Mouse (Mus musculus) neural tube, embryonic 13.5 days (tissue): ENCODE data around the gene Tchp. TPM values are rescaled to one million over a fixed set of nuclear protein-coding genes. Genes with fewer than 3 reads are reported as not detected.

Source experiments
- ATAC-seq: fragments of 200-750 bp; cut with Nextera tagmentation; 2 replicates; pipeline ENCODE4 v1.8.0; 2017; ENCODE audit warnings: low read depth, mild to moderate bottlenecking, moderate TSS enrichment, moderate library complexity
- H3K27ac ChIP-seq: fragments of 300-500 bp; sonication (generic); replicated peaks from 2 replicates; pipeline ENCODE4 v1.5.1; 2015; ENCODE audit warnings: moderate library complexity, mild to moderate bottlenecking, inconsistent platforms
- H3K27me3 ChIP-seq: fragments of 300-500 bp; sonication (generic); 2 replicates; pipeline ENCODE4 v1.6.1; 2015; ENCODE audit warnings: mild to moderate bottlenecking, inconsistent platforms
- H3K36me3 ChIP-seq: fragments of 300-500 bp; sonication (generic); 2 replicates; pipeline ENCODE4 v1.6.1; 2015; ENCODE audit warnings: mild to moderate bottlenecking, inconsistent platforms
- H3K4me1 ChIP-seq: fragments of 300-500 bp; sonication (generic); replicated peaks from 2 replicates; pipeline ENCODE4 v1.6.1; 2015; ENCODE audit warnings: inconsistent platforms
- H3K4me2 ChIP-seq: fragments of 300-500 bp; sonication (generic); 2 replicates; pipeline ENCODE4 v1.6.1; 2015; ENCODE audit warnings: inconsistent platforms, mild to moderate bottlenecking, moderate library complexity
- H3K4me3 ChIP-seq: fragments of 300-500 bp; sonication (generic); 2 replicates; pipeline ENCODE4 v1.5.1; 2015; ENCODE audit warnings: mild to moderate bottlenecking, inconsistent platforms
- H3K9ac ChIP-seq: fragments of 300-500 bp; sonication (generic); 2 replicates; pipeline ENCODE4 v1.6.1; 2015; ENCODE audit warnings: moderate library complexity, mild to moderate bottlenecking, inconsistent platforms
- H3K9me3 ChIP-seq: fragments of 300-500 bp; sonication (generic); 2 replicates; pipeline ENCODE4 v1.6.1; 2016; ENCODE audit warnings: inconsistent platforms
- WGBS: fragments of 180-500 bp; shearing (Covaris S2); methylation state at CpG from one replicate; pipeline ENCODE4 v1.1.7; 2015; 5-methylcytosine and 5-hydroxymethylcytosine counted together
- polyA plus RNA-seq: library from polyadenylated mRNA; unstranded; fragments of >200 nt; fragmentation: Nextera tagmentation; extraction: Ambion mirVana; gene quantifications from 2 replicates; pipeline ENCODE4 v1.2.1, GENCODE M21; 2015

Gene Tchp
- polyA plus RNA-seq, 1 experiment from 2014 or later = 18.3 TPM

DNA sequence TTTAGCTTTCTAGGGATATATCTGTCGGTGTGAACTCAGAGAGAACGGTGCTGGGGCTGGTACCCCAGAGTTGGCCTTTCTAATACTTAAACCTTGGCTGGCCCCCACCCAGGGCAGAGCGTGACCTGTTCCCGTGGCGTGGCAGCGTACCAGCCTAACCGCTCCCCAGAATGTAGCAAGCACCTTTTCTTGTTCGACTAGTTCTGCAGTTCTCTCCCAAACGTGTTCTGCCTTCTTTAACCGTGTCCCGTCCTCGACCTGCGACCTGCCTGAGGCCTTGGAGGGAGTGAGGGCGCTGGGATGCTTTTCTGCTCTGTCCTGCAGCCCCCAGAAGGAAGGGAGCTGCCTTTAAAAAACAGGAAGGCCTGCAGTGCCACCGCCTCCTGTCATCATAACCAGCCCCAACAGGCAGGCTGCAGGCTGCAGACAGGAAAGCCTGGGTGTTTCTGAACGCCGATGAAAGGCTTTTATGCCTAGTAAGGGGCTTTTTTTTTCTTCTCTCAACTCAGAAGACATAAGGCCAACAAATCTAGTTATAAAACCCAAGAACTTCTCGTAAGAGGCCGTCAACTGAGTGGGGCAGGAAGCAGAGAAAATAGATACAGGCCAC, 26.8 kb upstream of the Tchp start:
- H3K27ac ChIP-seq = 0 out of 2 replicates have a peak overlapping the region, but pooled peaks have one; percentile 29
- WGBS = 77% methylated on average over 19 of the region's 19 CpGs

DNA sequence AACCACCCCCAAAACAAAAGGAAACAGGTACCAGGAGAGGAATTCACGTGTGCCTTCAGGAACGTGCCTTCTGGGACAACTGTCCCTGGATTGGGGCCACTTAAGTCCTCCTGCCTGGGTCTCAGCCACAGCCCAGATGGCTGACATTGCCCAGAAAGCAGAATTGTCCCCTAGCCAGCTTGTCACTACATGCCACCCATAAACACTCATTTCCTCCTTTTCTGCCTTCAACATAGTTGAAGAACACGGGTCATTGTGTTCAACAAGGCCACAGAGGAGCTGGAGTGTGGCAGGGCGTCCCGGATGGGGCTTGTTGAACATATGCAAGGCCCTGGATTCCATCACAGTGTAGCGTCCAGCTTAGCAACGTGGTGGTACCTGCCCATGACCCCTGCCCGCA, 25.8 kb upstream of the Tchp start:
- ATAC-seq = no peak
- Histone ChIP-seq H3K36me3 (peaks cover 8% of the 10 kb centered on the region), H3K4me2 (no peak overlapping the region), H3K4me1 (peaks cover 46% of the 10 kb centered on the region), H3K9me3 (no peaks in the 10 kb centered on the region), H3K4me3 (no peak overlapping the region), H3K27me3 (no peaks in the 10 kb centered on the region), H3K9ac (no peak overlapping the region), H3K27ac (no peak overlapping the region)
- WGBS = 75% methylated on average over 8 of the region's 8 CpGs

More for the DNA sequence above, 26.8 kb upstream of the Tchp start:
- H3K4me1 ChIP-seq = peaks cover 46% of the 10 kb centered on the region
- H3K9ac ChIP-seq = no peak overlapping the region
- H3K36me3 ChIP-seq = peaks cover 16% of the 10 kb centered on the region
- H3K27me3 ChIP-seq = no peaks in the 10 kb centered on the region
- no peaks in the 10 kb centered on the region for H3K9me3 ChIP-seq
- ATAC-seq = no peak
- no peak overlapping the region for H3K4me3 ChIP-seq
- H3K4me2 ChIP-seq = no peak overlapping the region

- WGBS = 87% methylated on average over 5 of the region's 5 CpGs
- Histone ChIP-seq H3K27ac (no peak overlapping the region), H3K4me2 (no peak overlapping the region), H3K4me1 (peaks cover 52% of the 10 kb centered on the region), H3K27me3 (no peaks in the 10 kb centered on the region), H3K9ac (no peak overlapping the region), H3K36me3 (no peaks in the 10 kb centered on the region), H3K9me3 (no peaks in the 10 kb centered on the region), H3K4me3 (no peak overlapping the region)
- ATAC-seq = no peak
These were observed 21.6 kb upstream of the Tchp start for GRCm38 (mm10) chr5:114685986-114686385.

DNA sequence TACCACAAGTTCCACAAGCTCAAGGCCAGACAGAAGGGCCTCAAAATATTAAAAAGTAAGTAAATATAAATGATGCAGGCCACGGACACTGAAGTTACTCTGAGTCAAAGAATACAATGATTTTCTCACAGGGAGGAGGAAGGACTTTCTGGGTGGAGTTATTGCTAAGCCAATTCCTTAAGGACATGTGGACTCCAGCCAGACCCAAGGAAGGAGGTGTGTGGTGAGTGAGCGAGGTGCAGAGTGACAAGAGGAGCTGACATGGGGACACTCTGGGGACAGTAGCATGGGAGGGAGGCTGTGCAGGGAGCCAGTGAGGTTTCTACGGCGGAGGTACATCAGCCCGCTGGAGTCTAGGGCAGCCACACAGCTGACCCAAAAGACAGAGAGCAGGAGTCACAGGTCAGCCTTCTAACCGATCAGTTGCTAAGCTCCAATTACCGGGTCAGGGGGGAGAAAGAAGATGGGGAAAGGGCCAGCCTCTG, 20.8 kb upstream of the Tchp start:
- Histone ChIP-seq H3K4me3 (no peak overlapping the region), H3K27me3 (no peaks in the 10 kb centered on the region), H3K9me3 (no peaks in the 10 kb centered on the region), H3K4me2 (no peak overlapping the region), H3K9ac (no peak overlapping the region), H3K4me1 (peaks cover 54% of the 10 kb centered on the region), H3K27ac (no peak overlapping the region), H3K36me3 (no peaks in the 10 kb centered on the region)
- ATAC-seq = no peak
- 62% methylated on average over 7 of the region's 7 CpGs for WGBS

- H3K27ac ChIP-seq = no peak overlapping the region
- ATAC-seq = no peak
These were observed 19.7 kb upstream of the Tchp start for GRCm38 (mm10) chr5:114687901-114688300.

GRCm38 (mm10) chr5:114688703-114689102, 18.9 kb upstream of the Tchp start:
- Histone ChIP-seq H3K9me3 (no peaks in the 10 kb centered on the region), H3K4me1 (peaks cover 39% of the 10 kb centered on the region), H3K36me3 (no peaks in the 10 kb centered on the region), H3K4me3 (no peak overlapping the region), H3K4me2 (0 out of 2 replicates have a peak overlapping the region, but pooled peaks have one; percentile 90), H3K9ac (no peak overlapping the region), H3K27me3 (0 out of 2 replicates have a peak, but pooled peaks cover 3% of the 10 kb centered on the region), H3K27ac (no peak overlapping the region)
- ATAC-seq = no peak
- WGBS = 79% methylated on average over 13 of the region's 13 CpGs

More at GRCm38 (mm10) chr5:114687901-114688300, 19.7 kb upstream of the Tchp start:
- Histone ChIP-seq H3K4me3 (no peak overlapping the region), H3K27me3 (0 out of 2 replicates have a peak, but pooled peaks cover 2% of the 10 kb centered on the region), H3K4me2 (no peak overlapping the region), H3K9ac (no peak overlapping the region), H3K4me1 (peaks cover 46% of the 10 kb centered on the region), H3K36me3 (no peaks in the 10 kb centered on the region), H3K9me3 (no peaks in the 10 kb centered on the region)

DNA sequence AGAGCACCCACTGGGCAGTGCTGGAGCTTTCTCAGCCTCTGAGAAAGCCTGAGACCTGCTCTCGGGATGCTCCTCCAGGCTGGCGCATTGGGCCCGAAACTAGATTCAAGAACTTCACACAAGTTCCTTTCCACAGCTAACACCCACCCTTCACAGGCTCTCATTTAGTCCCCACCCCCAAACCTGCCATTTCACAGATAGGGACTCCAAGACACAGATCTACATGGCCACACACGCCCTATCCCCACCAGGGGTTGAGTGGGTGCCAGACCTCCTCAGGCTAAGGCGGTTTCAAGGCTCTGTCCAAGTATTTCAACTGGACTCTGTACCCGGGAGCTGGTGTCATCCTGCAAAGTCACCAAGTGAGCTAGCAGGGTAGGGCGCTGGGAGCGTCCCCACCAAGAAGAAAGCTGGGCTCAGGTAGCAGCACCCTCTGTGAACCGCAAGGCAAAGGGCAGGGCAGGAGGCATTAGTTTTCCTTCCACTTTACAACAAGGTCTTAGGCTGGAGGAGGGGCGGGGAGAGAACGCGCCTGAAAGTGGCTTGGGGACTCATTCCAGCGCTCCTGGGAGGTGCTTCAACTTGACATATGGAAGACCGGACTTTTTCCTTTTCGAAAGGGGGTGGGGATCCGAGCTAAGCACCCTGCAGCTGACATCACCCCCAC, 17.7 kb upstream of the Tchp start:
- ATAC-seq = 0 out of 2 replicates have a peak, but pooled peaks have one; percentile 5
- H3K4me2 ChIP-seq = peak overlapping the region; percentile 90
- 22% methylated on average over 16 of the region's 16 CpGs for WGBS
- peak overlapping the region; percentile 91 for H3K9ac ChIP-seq
- no peak overlapping the region for H3K27ac ChIP-seq
- no peaks in the 10 kb centered on the region for H3K36me3 ChIP-seq
- peaks cover 28% of the 10 kb centered on the region for H3K4me1 ChIP-seq
- H3K9me3 ChIP-seq = no peaks in the 10 kb centered on the region
- peak overlapping the region; percentile 82 for H3K4me3 ChIP-seq
- peaks cover 9% of the 10 kb centered on the region; the same call in 1 of the 2 replicates for H3K27me3 ChIP-seq

GRCm38 (mm10) chr5:114690633-114691567, 16.7 kb upstream of the Tchp start, which contains the start of gene Gltp:
Gene Gltp, minus strand, starts transcription at chr5:114690984.
- Histone ChIP-seq H3K9me3 (no peaks in the 10 kb centered on the region), H3K36me3 (no peaks in the 10 kb centered on the region), H3K27ac (no peak within 1 kb of the TSS), H3K4me1 (peaks cover 28% of the 10 kb centered on the region), H3K27me3 (peaks cover 9% of the 10 kb centered on the region; the same call in 1 of the 2 replicates), H3K9ac (peak within 1 kb of the TSS; percentile 91), H3K4me3 (peak within 1 kb of the TSS; percentile 82), H3K4me2 (peak within 1 kb of the TSS; percentile 90)
- peak; percentile 97 for ATAC-seq
- 5% methylated on average over 57 of the region's 75 CpGs for whole genome bisulfite sequencing

DNA sequence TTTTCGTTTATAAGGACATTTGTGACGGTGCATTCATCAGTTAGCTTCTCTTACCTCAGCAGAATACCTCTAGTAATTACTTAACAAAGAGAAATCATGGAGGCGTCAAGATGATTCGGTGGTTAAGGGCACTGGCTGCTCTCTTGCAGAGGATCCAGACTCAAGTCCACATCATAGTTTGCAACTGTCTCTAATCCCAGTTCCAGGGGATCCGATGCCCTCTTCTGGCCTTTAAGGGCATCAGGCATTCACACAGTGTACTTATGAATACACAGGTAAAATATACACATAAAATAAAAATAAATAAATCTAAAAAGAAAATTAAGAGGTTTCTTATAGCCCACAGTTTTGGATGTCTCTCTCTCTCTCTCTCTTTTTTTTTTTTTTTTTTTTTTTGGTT, 11.8 kb upstream of the Tchp start:
- H3K27ac ChIP-seq = no peak overlapping the region
- 75% methylated on average over 5 of the region's 5 CpGs for WGBS
- H3K9me3 ChIP-seq = no peaks in the 10 kb centered on the region
- H3K4me2 ChIP-seq = no peak overlapping the region
- H3K27me3 ChIP-seq = peaks cover 9% of the 10 kb centered on the region; the same call in 1 of the 2 replicates
- no peak for ATAC-seq
- H3K4me1 ChIP-seq = peaks cover 4% of the 10 kb centered on the region; the same call in 1 of the 2 replicates
- H3K9ac ChIP-seq = no peak overlapping the region
- H3K36me3 ChIP-seq = no peaks in the 10 kb centered on the region
- H3K4me3 ChIP-seq = no peak overlapping the region

DNA sequence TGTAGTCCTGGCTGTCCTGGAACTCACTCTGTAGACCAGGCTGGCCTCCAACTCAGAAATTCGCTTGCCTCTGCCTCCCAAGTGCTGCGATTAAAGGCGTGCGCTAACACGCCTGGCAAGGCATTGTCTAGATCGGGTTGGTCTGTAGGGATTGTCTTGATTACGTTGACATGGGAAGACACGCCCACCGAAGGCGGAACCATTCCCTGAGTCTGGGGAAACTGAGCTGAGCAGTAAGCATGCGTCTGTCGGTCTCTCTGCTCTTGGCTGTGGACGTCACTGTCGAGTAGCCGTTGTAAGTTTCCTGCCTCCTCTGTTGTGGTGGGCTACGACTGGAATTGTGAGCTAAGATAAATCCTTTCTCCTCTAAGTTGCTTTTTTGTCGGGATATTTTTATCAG, 10.6 kb upstream of the Tchp start:
- Histone ChIP-seq H3K36me3 (no peaks in the 10 kb centered on the region), H3K4me3 (no peak overlapping the region), H3K9me3 (no peaks in the 10 kb centered on the region), H3K9ac (no peak overlapping the region), H3K4me1 (no peaks in the 10 kb centered on the region), H3K27me3 (peaks cover 9% of the 10 kb centered on the region; the same call in 1 of the 2 replicates), H3K4me2 (no peak overlapping the region), H3K27ac (no peak overlapping the region)
- 85% methylated on average over 17 of the region's 17 CpGs for WGBS
- ATAC-seq = no peak

DNA sequence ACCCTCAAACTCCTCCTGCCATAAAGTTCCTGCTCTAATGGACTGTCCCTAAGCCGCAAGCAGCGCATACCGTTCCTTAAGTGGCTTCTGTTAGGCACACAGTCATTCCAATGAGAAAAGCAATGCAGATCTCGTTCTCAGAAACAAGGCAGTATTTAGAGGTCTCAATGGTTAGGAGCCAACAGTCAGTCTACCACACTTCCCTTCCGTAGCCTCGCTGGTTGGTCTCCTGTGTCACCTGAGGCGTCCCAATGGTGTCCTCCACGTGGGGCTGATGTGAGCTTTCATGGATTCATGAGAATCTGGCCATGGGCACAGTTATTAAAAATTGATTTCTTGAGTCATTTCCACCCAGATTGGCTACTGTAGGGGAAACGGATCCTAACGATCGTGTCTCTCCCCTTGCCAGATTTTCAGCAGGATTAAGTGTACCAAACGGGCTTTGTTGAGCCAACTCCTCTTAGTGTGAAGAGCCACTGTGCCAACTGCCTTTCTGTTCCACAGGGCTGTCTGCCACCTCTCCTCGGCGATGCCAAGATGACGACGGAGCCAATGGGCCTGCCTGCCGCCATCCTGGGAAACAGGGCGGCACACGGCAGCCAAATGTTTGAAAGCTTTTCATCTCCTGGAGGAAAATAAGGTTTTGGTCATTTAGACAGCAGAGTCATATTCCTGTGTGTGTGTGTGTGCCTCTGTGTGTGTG, 9.4 kb upstream of the Tchp start:
- H3K36me3 ChIP-seq = no peaks in the 10 kb centered on the region
- peaks cover 6% of the 10 kb centered on the region; the same call in 1 of the 2 replicates for H3K27me3 ChIP-seq
- no peak overlapping the region for H3K4me3 ChIP-seq
- ATAC-seq = no peak
- H3K27ac ChIP-seq = no peak overlapping the region
- no peaks in the 10 kb centered on the region for H3K4me1 ChIP-seq
- no peak overlapping the region for H3K4me2 ChIP-seq
- H3K9me3 ChIP-seq = no peaks in the 10 kb centered on the region
- 84% methylated on average over 19 of the region's 19 CpGs for WGBS
- no peak overlapping the region for H3K9ac ChIP-seq
